Mouse (Mus musculus): ENCODE data around the gene Stub1.
"Not testable (repeated sequence)": the region's sequence is repeated elsewhere in the genome, so short reads cannot be mapped to it uniquely, and the experiment has no call there.

Gene Stub1

GRCm38 (mm10) chr17:25833291-25833663 is at the start of gene Stub1:
Gene Stub1, minus strand, starts transcription at chr17:25833404.
- DNase-seq (ENCODE audit: low read depth, low spot score) = peak; percentile 57

DNA sequence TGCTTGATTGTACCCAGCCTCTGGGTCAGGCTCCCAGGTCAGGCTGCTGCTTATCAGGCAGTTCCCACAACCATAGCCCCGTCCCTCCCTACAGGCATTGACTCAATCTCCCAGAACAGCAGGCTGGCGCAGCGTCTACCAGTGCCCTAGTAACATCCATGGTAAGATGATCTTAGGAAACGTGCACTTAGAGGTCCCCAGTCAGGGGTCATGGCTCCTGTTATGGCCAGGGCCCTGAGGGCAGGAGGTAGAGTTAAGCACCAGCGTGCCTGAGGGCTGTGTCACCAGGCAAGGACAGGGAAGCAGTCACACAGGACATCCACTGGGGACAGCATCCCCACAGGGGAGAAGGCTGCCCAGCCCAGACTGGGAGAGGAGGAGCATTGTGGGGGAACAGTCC is 49.1 kb upstream of the Stub1 start:
- no peak for DNase-seq (ENCODE audit: low read depth, low spot score)

GRCm38 (mm10) chr17:25881691-25882090 is 48.5 kb upstream of the Stub1 start:
- DNase-seq (ENCODE audit: low read depth, low spot score) = no peak

DNA sequence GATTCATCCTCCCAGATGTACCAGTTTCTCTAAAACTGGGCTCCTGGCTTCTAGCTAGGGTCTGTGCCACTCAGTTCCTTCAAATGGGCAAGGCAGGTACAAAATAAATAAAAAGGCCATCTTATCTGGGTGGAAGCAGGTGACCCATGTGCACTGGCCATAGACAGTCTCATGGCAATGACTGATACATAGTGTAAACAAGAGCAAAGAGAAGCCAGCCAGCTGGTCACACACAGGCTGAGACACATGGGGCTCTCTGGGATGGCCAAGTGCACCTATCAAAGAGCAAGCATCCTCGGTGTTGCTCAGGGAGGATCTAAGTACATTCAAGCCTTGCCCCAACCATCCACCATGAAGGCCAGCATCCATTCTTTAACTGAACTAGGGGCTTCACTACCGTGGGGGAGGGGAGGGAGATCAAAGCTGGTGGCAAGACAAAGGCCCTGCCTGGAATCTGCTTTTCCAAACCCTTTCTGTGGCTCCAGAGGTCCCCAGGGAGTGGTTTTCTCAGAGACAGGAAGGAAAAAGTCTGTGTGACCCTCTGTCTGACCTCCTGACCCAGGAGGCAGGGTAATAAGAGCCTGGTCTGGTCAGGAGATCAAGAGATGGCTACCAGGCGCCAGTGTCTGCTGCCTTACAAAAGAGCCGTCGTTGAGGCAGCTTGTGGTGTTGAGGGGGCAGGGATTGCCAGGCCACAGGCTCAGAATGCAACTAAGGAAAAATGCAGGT is 47.9 kb upstream of the Stub1 start:
- DNase-seq (ENCODE audit: low read depth, low spot score) = no peak

- no peak for DNase-seq (ENCODE audit: low read depth, low spot score)
These were observed 47.1 kb upstream of the Stub1 start, which contains the start of gene Wfikkn1 for GRCm38 (mm10) chr17:25880196-25880910. Gene Wfikkn1, minus strand, starts transcription at chr17:25880858.

DNA sequence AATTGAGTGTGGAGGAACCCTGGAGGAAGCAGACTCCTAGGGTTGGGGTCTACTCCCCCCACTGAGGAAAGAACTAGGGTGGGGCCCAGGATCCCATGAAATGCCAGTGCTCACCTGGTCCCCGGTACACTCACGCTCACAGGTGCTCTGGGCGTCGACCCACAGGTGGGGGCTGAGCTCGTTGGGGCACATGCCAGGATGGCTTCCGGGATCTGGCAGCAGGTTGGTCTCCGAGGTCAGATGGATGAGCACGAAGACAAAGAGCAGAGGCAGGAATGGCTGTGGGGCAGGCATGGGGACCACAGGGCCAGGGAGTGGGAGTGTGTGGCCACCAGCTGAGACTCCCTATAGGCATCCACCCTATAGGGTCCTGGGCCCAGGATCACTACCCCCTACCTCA is 46.5 kb upstream of the Stub1 start:
- no peak for DNase-seq (ENCODE audit: low read depth, low spot score)

- DNase-seq (ENCODE audit: low read depth, low spot score) = no peak
These were observed 46.1 kb upstream of the Stub1 start for GRCm38 (mm10) chr17:25879261-25879660.

DNA sequence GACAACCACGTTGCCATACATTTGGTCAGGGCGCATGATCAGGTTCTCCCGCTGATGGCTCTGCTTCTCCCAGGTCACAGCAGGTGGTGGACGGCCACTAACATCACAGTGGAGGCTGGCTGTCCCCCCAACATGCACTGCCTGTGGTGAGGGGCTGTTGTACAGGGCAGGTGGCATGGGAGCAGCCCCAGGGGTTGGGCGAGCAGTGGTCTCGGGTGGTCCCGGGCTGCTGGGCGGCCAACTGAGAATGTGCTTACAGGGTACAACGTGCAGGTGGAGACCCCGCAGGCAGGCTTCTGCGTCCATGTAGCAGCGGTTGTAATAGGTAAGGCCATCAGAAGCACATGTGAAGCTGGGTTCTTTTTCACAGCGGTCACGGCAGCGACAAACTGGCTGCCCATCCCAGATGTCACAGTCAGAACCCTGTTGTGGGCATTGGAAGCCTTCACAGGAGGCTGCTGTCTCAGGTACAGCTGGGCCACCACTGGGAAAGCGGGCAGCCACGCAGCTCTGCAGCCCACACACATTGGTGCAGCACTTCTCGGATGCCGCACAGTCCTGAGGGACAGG is 45.5 kb upstream of the Stub1 start:
- no peak for DNase-seq (ENCODE audit: low read depth, low spot score)

DNA sequence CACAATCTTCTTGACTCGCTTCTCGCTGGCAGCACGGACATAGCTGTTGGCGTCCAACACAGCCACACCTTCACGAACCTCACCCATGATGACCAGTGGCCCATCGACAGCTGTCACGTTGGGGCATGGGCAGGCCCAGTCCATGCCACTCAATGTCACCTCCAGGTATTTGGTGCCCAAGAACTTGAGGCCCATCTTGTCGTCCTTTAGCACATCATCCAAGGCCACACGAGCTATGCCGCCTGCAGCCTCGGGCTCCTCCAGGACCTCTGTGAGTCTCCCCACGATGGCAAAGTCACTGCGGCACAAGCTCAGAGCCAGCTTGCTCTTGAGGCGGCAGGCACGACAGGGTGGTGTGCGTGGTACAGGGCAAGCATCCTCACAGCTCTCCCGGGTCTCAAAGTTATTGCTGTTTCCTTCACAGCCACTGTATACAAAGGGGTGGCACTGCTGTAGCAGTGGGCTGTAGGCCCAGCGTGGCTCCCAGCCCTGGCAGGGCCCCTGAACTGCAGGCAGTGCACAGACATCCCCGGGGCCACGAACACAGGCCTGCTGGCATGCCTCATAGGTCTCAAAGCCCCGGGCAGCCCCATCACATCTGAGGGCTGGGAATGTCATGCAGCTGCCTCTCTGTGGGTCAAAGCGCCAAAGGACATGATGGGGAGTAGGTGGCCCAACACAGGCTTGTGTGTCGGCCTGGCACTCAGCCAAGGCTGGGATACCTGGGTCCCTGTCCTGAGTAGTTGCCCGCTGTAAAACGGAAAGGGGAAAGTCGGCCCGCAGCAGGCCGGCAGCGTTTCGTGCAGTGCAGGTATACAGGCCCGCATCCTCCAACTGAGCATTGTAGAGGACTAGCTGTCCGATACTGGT is 44.8 kb upstream of the Stub1 start:
- DNase-seq (ENCODE audit: low read depth, low spot score) = no peak

DNA sequence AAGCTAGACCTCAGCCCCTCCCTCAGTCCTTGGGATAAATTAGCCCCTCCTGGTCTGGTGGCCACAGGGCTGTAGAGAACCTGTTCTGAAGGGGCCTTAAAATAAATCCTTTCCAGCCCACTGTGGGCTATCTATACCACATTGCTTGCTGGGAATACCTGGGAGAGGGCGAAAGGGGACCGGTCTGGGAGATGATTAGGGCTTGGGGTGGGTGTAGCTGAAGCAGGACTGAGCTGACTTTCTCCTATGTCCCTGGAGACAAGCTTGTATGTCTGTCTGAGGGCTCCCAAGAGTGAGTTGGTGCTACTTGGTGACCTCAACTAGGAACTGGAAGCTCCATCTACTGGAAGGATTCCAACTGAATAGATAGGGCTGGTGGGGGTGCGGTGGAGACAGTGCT is 43.8 kb upstream of the Stub1 start:
- no peak for DNase-seq (ENCODE audit: low read depth, low spot score)

- no peak for DNase-seq (ENCODE audit: low read depth, low spot score)
These were observed 43.2 kb upstream of the Stub1 start for GRCm38 (mm10) chr17:25876347-25876915.

DNA sequence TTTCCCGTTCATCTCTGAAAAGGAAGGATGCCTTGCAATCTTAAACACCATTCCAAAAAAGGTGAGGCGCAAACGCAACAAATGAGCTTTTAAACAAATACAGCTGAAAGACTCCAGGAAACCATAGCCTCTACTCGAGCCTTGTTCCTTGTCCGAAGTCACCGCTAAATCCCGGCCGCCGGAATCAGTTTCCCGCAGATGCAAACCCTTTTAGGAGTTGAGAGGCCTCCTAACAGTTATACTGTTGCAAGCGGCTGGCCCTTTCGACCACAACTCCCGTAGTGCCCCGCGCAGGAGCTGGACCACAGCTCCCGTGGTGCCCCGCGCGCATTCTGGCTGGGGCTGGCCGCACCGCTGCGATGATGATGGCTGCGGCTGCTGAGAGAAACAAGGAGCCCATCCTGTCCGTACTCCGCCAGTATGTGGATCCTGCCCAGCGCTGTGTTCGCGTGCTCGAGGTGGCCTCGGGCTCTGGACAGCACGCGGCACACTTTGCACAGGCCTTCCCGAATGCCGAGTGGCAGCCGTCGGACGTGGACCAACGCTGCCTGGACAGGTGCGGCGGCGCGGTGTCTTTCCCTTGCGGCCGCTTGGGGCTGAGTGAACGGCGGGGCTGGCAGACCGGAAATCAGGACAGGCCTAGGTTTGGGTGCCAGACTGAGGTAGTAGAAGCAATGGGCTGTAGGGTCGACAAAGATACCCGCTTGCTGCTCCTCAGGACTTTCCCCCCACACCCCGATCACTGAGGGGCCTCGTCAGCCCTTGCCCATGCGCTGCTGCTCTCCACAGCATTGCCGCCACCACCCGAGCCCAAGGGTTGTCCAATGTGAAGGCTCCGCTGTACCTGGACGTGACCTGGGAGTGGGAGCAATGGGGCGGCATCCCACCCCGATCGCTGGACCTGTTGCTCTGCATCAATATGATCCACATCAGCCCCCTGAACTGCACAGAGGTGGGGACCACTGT is 42.2 kb upstream of the Stub1 start:
- DNase-seq (ENCODE audit: low read depth, low spot score) = peak; percentile 66

DNA sequence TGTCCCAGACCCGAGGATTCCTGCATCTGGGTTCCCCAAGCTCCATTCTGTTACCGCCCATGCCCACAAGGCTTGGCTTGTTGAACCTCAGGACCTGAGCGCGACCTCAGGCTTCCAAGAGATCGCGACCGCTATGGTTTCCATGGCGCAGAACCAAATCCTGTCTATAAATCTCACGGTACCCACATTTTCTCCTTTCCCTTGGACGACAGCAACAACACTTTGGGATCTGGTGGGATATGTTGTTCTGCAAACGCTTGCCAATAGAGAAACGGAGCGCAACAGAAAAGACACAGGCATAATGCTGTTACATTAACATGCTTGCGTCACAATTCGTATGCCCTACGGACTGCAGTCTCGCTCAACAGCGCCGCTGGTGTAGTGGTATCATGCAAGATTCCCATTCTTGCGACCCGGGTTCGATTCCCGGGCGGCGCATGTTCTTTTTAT is 41.5 kb upstream of the Stub1 start, which contains the start of gene Mettl26:
Mettl26 (plus strand) TSS at position 354 of the 450 bp plus-strand sequence.
- DNase-seq (ENCODE audit: low read depth, low spot score) = peak; percentile 82

DNA sequence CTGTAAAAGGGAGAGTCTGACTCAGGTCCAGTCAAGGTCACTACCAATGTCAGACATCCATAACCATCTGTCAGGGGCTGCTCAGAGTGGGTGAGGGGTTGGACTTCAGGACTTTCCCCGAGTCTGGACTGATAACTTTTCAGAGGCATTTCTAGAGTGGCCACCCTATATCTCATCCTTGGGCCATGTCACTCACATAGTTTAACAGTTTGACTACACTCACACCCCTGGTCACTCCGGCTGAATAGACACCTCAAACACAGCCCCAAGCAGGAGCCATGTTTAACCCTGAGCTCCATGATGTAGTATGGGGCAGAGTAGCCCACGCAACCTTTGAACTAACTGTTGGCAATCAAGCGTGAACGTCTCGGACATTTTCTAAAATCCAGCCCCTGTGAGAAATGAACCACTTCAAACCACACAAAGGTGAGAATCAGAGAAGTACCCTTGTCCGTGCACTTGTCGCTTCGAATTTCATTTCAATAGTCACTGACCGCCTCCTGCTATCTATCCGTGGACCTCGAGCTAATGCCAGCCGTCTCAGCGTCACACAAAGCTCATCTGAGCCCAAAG is 41.0 kb upstream of the Stub1 start:
- DNase-seq (ENCODE audit: low read depth, low spot score) = no peak

GRCm38 (mm10) chr17:25873405-25874147 is 40.4 kb upstream of the Stub1 start:
- DNase-seq (ENCODE audit: low read depth, low spot score) = no peak

GRCm38 (mm10) chr17:25872676-25873075 is 39.5 kb upstream of the Stub1 start:
- DNase-seq (ENCODE audit: low read depth, low spot score) = no peak

- DNase-seq (ENCODE audit: low read depth, low spot score) = not testable (repeated sequence)
These were observed 38.4 kb upstream of the Stub1 start for GRCm38 (mm10) chr17:25871566-25871965.

DNA sequence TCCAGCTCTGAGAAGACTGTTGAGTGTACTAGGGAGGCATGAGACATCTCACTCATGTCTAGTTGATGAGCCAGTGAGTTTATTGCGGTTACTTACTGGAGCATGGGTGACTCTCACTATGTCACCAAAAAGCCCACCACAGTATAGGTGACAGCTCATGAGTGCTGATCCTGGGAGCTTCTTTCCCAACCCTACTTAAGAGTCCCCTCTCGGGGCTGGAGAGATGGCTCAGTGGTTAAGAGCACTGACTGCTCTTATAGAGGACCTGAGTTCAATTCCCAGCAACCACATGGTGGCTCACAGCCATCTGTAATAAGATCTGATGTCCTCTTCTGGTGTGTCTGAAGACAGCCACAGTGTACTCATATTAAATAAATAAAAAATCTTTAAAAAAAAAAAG is 36.8 kb upstream of the Stub1 start:
- DNase-seq (ENCODE audit: low read depth, low spot score) = no peak

GRCm38 (mm10) chr17:25869498-25869897 is 36.3 kb upstream of the Stub1 start:
- DNase-seq (ENCODE audit: low read depth, low spot score) = no peak

Measured in c-Kit-negative CD71-positive TER-119-positive erythroid progenitor cells, embryonic 14.5 days (primary cell).